Mouse (Mus musculus) lung, embryonic 14.5 days (tissue): ENCODE measurements at regions not wholly inside any gene's neighbourhood (a gene's known extent, or its start where the extent isn't known, plus 50 kb on each side); places are given as distances from the start of the nearest gene placed in this dataset.

Source experiments
- ATAC-seq: fragments of 200-750 bp; cut with Nextera tagmentation; 2 replicates; pipeline ENCODE4 v1.8.0; 2017; ENCODE audit warnings: mild to moderate bottlenecking, moderate TSS enrichment, moderate library complexity; ENCODE audit not compliant: insufficient read depth
- DNase-seq: peaks from one replicate; pipeline ENCODE4 v3.0.0-alpha.2; 2015
- H3K27ac ChIP-seq: fragments of 300-500 bp; sonication (generic); 2 replicates; pipeline ENCODE4 v1.5.1; 2014; ENCODE audit warnings: low read depth, mild to moderate bottlenecking, moderate library complexity
- H3K27me3 ChIP-seq: fragments of 300-500 bp; sonication (generic); 2 replicates; pipeline ENCODE4 v1.6.1; 2014; ENCODE audit warnings: low read length, control low read depth; ENCODE audit not compliant: insufficient read depth
- H3K36me3 ChIP-seq: fragments of 300-500 bp; sonication (generic); 2 replicates; pipeline ENCODE4 v1.6.1; 2014; ENCODE audit warnings: control low read depth; ENCODE audit not compliant: insufficient read depth
- H3K4me1 ChIP-seq: fragments of 300-500 bp; sonication (generic); 2 replicates; pipeline ENCODE4 v1.6.1; 2014; ENCODE audit warnings: antibody characterized with exemption, control low read depth; ENCODE audit not compliant: insufficient read depth
- H3K4me2 ChIP-seq: fragments of 300-500 bp; sonication (generic); 2 replicates; pipeline ENCODE4 v1.6.1; 2014; ENCODE audit warnings: mild to moderate bottlenecking
- H3K4me3 ChIP-seq: fragments of 300-500 bp; sonication (generic); 2 replicates; pipeline ENCODE4 v1.5.1; 2014; ENCODE audit warnings: low read depth, low read length
- H3K9ac ChIP-seq: fragments of 300-500 bp; sonication (generic); 2 replicates; pipeline ENCODE4 v1.6.1; 2014
- H3K9me3 ChIP-seq: fragments of 300-500 bp; sonication (generic); 2 replicates; pipeline ENCODE4 v1.6.1; 2016; ENCODE audit warnings: low read depth, low read length, control low read depth
- CTCF ChIP-seq: IDR thresholded peaks from 2 replicates; pipeline ENCODE4 v1.5.1; 2016; ENCODE audit warnings: antibody characterized with exemption, low read depth
- WGBS: fragments of 180-500 bp; shearing (Covaris S2); extraction: QIAGEN DNeasy Blood & Tissue Kit; methylation state at CpG from one replicate; pipeline ENCODE4 v1.1.7; 2014; 5-methylcytosine and 5-hydroxymethylcytosine counted together

DNA sequence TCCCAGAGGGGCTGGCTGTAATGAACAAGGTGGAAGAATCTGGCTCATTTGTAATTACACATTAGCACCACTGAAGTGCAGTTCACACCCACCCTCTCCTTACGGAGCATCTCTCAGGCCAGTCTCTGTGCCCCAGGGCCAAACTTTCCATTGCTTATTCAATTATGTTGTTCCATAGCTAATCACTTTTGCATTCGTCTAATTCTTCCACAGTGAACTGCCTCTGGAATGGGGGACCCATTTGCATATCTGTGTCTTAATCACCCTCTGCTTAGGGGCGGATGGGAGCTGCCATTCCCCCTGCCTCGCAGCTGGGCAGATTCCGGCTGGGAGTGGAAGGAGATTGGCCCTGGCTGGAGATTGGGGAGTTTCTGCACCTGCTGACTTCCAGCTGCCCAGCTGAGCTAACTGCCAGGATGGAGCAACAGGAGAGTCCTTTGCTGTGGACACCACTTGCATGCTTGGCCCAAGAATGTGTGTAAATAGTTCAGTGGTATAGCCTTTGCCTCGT lies 337.2 kb downstream of the Foxo1 start:
- H3K4me1 ChIP-seq, result no peaks in the 10 kb centered on the region
- no peak for ATAC-seq
- H3K27ac ChIP-seq, result no peak overlapping the region
- H3K9ac ChIP-seq, result no peak overlapping the region
- TF ChIP-seq CTCF, result no peak
- no peak overlapping the region for H3K4me3 ChIP-seq
- H3K9me3 ChIP-seq, result no peaks in the 10 kb centered on the region
- no peaks in the 10 kb centered on the region for H3K36me3 ChIP-seq
- no peak for DNase-seq
- no peaks in the 10 kb centered on the region for H3K27me3 ChIP-seq
- 61% methylated on average over 6 of the region's 6 CpGs for WGBS
- no peak overlapping the region for H3K4me2 ChIP-seq

GRCm38 (mm10) chr3:52603244-52603704 lies 335.1 kb downstream of the Foxo1 start:
- Histone ChIP-seq H3K9ac (no peak overlapping the region), H3K27ac (no peak overlapping the region), H3K27me3 (no peaks in the 10 kb centered on the region), H3K9me3 (no peaks in the 10 kb centered on the region), H3K36me3 (no peaks in the 10 kb centered on the region), H3K4me1 (no peaks in the 10 kb centered on the region), H3K4me2 (no peak overlapping the region), H3K4me3 (no peak overlapping the region)
- peak; percentile 33 for DNase-seq
- ATAC-seq, result peak; percentile 68
- no peak for TF ChIP-seq CTCF
- WGBS, result 40% methylated on average over 8 of the region's 8 CpGs

DNA sequence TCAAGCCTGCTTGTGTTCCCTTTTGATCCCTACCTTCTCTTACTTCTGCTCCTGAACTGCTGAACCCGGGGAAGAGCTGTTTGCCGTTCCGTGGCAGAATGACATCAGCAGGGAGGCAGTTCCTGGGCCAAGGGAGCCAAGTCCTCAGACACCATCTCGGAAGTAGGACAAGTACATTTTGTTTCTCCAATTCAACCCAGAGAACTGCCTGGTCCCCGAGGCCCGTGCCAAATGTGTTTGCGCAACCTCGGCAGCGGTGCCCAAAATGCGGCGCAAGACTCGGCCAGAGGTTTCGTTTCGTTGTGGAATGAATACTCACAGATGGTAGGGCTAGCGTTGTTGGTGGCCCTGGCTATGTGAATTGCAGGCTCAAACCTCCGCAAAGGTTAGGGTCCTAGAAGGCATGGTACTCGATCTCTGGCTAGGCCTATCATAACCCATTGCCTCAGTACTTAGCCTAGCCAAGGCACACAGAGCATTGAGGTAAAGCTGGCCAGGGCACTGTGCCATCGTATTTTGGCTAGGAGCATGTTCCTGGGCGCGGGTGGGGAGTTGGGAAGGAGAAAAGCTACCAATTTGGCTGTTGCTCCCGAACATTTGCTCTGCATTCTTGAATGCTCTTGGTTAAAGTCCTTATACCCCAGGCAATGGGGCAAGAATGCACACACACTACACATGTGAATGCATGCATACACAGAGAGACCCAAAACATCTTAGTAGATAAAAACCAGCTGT lies 333.0 kb downstream of the Foxo1 start:
- no peak overlapping the region for H3K4me2 ChIP-seq
- no peaks in the 10 kb centered on the region for H3K9me3 ChIP-seq
- H3K9ac ChIP-seq, result no peak overlapping the region
- H3K27me3 ChIP-seq, result no peaks in the 10 kb centered on the region
- H3K4me3 ChIP-seq, result no peak overlapping the region
- H3K4me1 ChIP-seq, result no peaks in the 10 kb centered on the region
- H3K36me3 ChIP-seq, result no peaks in the 10 kb centered on the region
- ATAC-seq, result no peak
- H3K27ac ChIP-seq, result no peak overlapping the region
- TF ChIP-seq CTCF, result no peak
- no peak for DNase-seq
- WGBS, result 87% methylated on average over 21 of the region's 21 CpGs

GRCm38 (mm10) chr3:52600581-52600980 lies 332.4 kb downstream of the Foxo1 start:
- ATAC-seq, result no peak
- no peak for DNase-seq

DNA sequence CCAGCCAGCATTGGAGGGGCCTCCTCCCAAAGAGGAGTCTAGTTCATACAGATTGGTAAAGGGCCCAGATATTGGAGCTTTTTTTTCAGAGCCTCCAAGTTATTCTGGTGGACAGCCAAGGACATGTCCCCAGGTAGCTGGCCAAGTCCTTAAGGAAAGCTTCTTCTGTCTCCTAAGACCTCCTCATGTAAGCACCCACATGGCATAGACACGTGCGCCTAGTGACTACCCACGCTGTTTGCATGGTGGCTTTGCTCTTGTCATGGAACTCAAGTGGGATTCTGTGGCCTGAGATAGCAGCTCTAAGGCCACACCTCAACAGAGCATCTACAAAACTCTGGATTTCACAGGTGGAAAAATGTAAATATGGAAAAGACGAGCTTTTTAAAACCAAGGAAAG lies 332.0 kb downstream of the Foxo1 start:
- Histone ChIP-seq H3K4me2 (no peak overlapping the region), H3K27me3 (no peaks in the 10 kb centered on the region), H3K27ac (no peak overlapping the region), H3K9ac (no peak overlapping the region), H3K4me3 (no peak overlapping the region), H3K36me3 (no peaks in the 10 kb centered on the region), H3K9me3 (no peaks in the 10 kb centered on the region), H3K4me1 (no peaks in the 10 kb centered on the region)
- WGBS, result 83% methylated on average over 4 of the region's 4 CpGs
- ATAC-seq (no peak), DNase-seq (no peak)
- no peak for TF ChIP-seq CTCF

More at GRCm38 (mm10) chr3:52600581-52600980, 332.4 kb downstream of the Foxo1 start:
- no peak overlapping the region for H3K4me2 ChIP-seq
- no peaks in the 10 kb centered on the region for H3K9me3 ChIP-seq
- no peak overlapping the region for H3K4me3 ChIP-seq
- no peak for TF ChIP-seq CTCF
- 83% methylated on average over 13 of the region's 13 CpGs for WGBS
- H3K27me3 ChIP-seq, result no peaks in the 10 kb centered on the region
- H3K36me3 ChIP-seq, result no peaks in the 10 kb centered on the region
- H3K9ac ChIP-seq, result no peak overlapping the region
- no peaks in the 10 kb centered on the region for H3K4me1 ChIP-seq
- H3K27ac ChIP-seq, result no peak overlapping the region

- no peaks in the 10 kb centered on the region for H3K27me3 ChIP-seq
- no peak for ATAC-seq
- no peaks in the 10 kb centered on the region for H3K4me1 ChIP-seq
- TF ChIP-seq CTCF, result no peak
- 88% methylated on average over 4 of the region's 4 CpGs for WGBS
- no peaks in the 10 kb centered on the region for H3K36me3 ChIP-seq
- no peak overlapping the region for H3K27ac ChIP-seq
- H3K9ac ChIP-seq, result no peak overlapping the region
- no peaks in the 10 kb centered on the region for H3K9me3 ChIP-seq
- H3K4me3 ChIP-seq, result no peak overlapping the region
- no peak overlapping the region for H3K4me2 ChIP-seq
- no peak for DNase-seq
Measured at GRCm38 (mm10) chr3:52586418-52586817, 318.3 kb downstream of the Foxo1 start.

GRCm38 (mm10) chr3:52579917-52580316 lies 311.8 kb downstream of the Foxo1 start:
- Histone ChIP-seq H3K4me2 (no peak overlapping the region), H3K27me3 (no peaks in the 10 kb centered on the region), H3K9ac (no peak overlapping the region), H3K4me1 (no peaks in the 10 kb centered on the region), H3K27ac (no peak overlapping the region), H3K9me3 (no peaks in the 10 kb centered on the region), H3K36me3 (no peaks in the 10 kb centered on the region), H3K4me3 (no peak overlapping the region)
- DNase-seq, result no peak
- ATAC-seq, result no peak
- WGBS, result 67% methylated on average over 3 of the region's 3 CpGs
- TF ChIP-seq CTCF, result no peak
